Mouse (Mus musculus): ENCODE measurements around the gene Cnfn. TPM values are rescaled to one million over a fixed set of nuclear protein-coding genes. Genes with fewer than 3 reads are reported as not detected.

The Cnfn gene
- polyA plus RNA-seq, 1 experiment, result not detected

GRCm38 (mm10) chr7:25391856-25392453 is 22.4 kb upstream of the Cnfn start:
- DNase-seq (ENCODE audit: low read depth, low spot score), result no peak
- WGBS, result 75% methylated on average over 2 of the region's 2 CpGs

- WGBS, result 70% methylated on average over 2 of the region's 2 CpGs
- no peak for DNase-seq (ENCODE audit: low read depth, low spot score)
Measured at GRCm38 (mm10) chr7:25390986-25391385, 21.5 kb upstream of the Cnfn start.

GRCm38 (mm10) chr7:25390054-25390770 is 20.7 kb upstream of the Cnfn start:
- WGBS, result 37% methylated on average over 8 of the region's 8 CpGs
- peak; percentile 52 for DNase-seq (ENCODE audit: low read depth, low spot score)

- 79% methylated on average over 7 of the region's 7 CpGs for WGBS
- no peak for DNase-seq (ENCODE audit: low read depth, low spot score)
Measured at GRCm38 (mm10) chr7:25388916-25389315, 19.4 kb upstream of the Cnfn start.

GRCm38 (mm10) chr7:25387811-25388440 is 18.4 kb upstream of the Cnfn start:
- DNase-seq (ENCODE audit: low read depth, low spot score), result no peak
- 89% methylated on average over 18 of the region's 18 CpGs for WGBS

- no peak for DNase-seq (ENCODE audit: low read depth, low spot score)
- 45% methylated on average over 12 of the region's 12 CpGs for WGBS
Measured at GRCm38 (mm10) chr7:25385850-25386555, 16.5 kb upstream of the Cnfn start.

- WGBS, result 94% methylated on average over 12 of the region's 12 CpGs
- no peak for DNase-seq (ENCODE audit: low read depth, low spot score)
Measured at GRCm38 (mm10) chr7:25385259-25385658, 15.7 kb upstream of the Cnfn start.

GRCm38 (mm10) chr7:25384818-25385217 is 15.3 kb upstream of the Cnfn start:
- WGBS, result 88% methylated on average over 9 of the region's 9 CpGs
- DNase-seq (ENCODE audit: low read depth, low spot score), result no peak

- no peak for DNase-seq (ENCODE audit: low read depth, low spot score)
Measured at GRCm38 (mm10) chr7:25384318-25384717, 14.8 kb upstream of the Cnfn start.

GRCm38 (mm10) chr7:25383891-25384290 is 14.4 kb upstream of the Cnfn start:
- no peak for DNase-seq (ENCODE audit: low read depth, low spot score)
- 94% methylated on average over 4 of the region's 4 CpGs for WGBS

More at GRCm38 (mm10) chr7:25384318-25384717, 14.8 kb upstream of the Cnfn start:
- 95% methylated on average over 13 of the region's 13 CpGs for WGBS

GRCm38 (mm10) chr7:25383385-25383784 is 13.9 kb upstream of the Cnfn start:
- 96% methylated on average over 7 of the region's 7 CpGs for WGBS
- no peak for DNase-seq (ENCODE audit: low read depth, low spot score)

GRCm38 (mm10) chr7:25382541-25382940 is 13.0 kb upstream of the Cnfn start:
- DNase-seq (ENCODE audit: low read depth, low spot score), result no peak

- no peak for DNase-seq (ENCODE audit: low read depth, low spot score)
- WGBS, result 87% methylated on average over 3 of the region's 3 CpGs
Measured at GRCm38 (mm10) chr7:25381284-25381680, 11.8 kb upstream of the Cnfn start.

GRCm38 (mm10) chr7:25380392-25381283 is 11.1 kb upstream of the Cnfn start:
- WGBS, result 81% methylated on average over 18 of the region's 18 CpGs
- no peak for DNase-seq (ENCODE audit: low read depth, low spot score)

GRCm38 (mm10) chr7:25379551-25380351 is 10.2 kb upstream of the Cnfn start:
- 22% methylated on average over 42 of the region's 42 CpGs for WGBS
- no peak for DNase-seq (ENCODE audit: low read depth, low spot score)

- WGBS, result 77% methylated on average over 13 of the region's 13 CpGs
- no peak for DNase-seq (ENCODE audit: low read depth, low spot score)
Measured at GRCm38 (mm10) chr7:25378181-25379100, 8.9 kb upstream of the Cnfn start.

- no peak for DNase-seq (ENCODE audit: low read depth, low spot score)
- 53% methylated on average over 8 of the region's 8 CpGs for WGBS
Measured at GRCm38 (mm10) chr7:25377100-25377700, 7.7 kb upstream of the Cnfn start.

Data from large intestine, adult 2 months (tissue).